Mouse (Mus musculus): Measurements from ENCODE around the gene Uchl4.

Uchl4 gene

GRCm38 (mm10) chr9:64281781-64282178 lies 46.8 kb downstream of the Uchl4 start:
- under 1% methylated on average over 24 of the region's 24 CpGs for WGBS

- 68% methylated on average over 5 of the region's 5 CpGs for WGBS
Measured at GRCm38 (mm10) chr9:64282404-64282987, 47.5 kb downstream of the Uchl4 start.
